Mouse (Mus musculus) lung, embryonic 15.5 days (tissue): ENCODE results near the gene 3110082J24Rik. TPM values are rescaled to one million over a fixed set of nuclear protein-coding genes. Genes with fewer than 3 reads are reported as not detected.

Source experiments
- ATAC-seq: fragments of 200-750 bp; cut with Nextera tagmentation; 2 replicates; pipeline ENCODE4 v1.8.0; 2017; ENCODE audit warnings: moderate number of reproducible peaks, borderline replicate concordance; ENCODE audit not compliant: low FRiP score, low TSS enrichment; ENCODE audit errors: extremely low read depth
- H3K27ac ChIP-seq: fragments of 300-500 bp; sonication (generic); 2 replicates; pipeline ENCODE4 v1.5.1; 2015; ENCODE audit warnings: moderate library complexity, mild to moderate bottlenecking, inconsistent platforms
- H3K27me3 ChIP-seq: fragments of 300-500 bp; sonication (generic); 2 replicates; pipeline ENCODE4 v1.6.1; 2015; ENCODE audit warnings: inconsistent platforms
- H3K36me3 ChIP-seq: fragments of 300-500 bp; sonication (generic); 2 replicates; pipeline ENCODE4 v1.6.1; 2015; ENCODE audit warnings: inconsistent platforms
- H3K4me1 ChIP-seq: fragments of 300-500 bp; sonication (generic); 2 replicates; pipeline ENCODE4 v1.6.1; 2015; ENCODE audit warnings: inconsistent platforms
- H3K4me2 ChIP-seq: fragments of 300-500 bp; sonication (generic); 2 replicates; pipeline ENCODE4 v1.6.1; 2015; ENCODE audit warnings: inconsistent platforms, mild to moderate bottlenecking, moderate library complexity
- H3K4me3 ChIP-seq: fragments of 300-500 bp; sonication (generic); 2 replicates; pipeline ENCODE4 v1.5.1; 2015; ENCODE audit warnings: mild to moderate bottlenecking, inconsistent platforms
- H3K9ac ChIP-seq: fragments of 300-500 bp; sonication (generic); 2 replicates; pipeline ENCODE4 v1.6.1; 2015; ENCODE audit warnings: inconsistent platforms
- H3K9me3 ChIP-seq: fragments of 300-500 bp; sonication (generic); 2 replicates; pipeline ENCODE4 v1.6.1; 2016; ENCODE audit warnings: inconsistent platforms
- WGBS: fragments of 180-500 bp; shearing (Covaris S2); methylation state at CpG from one replicate; pipeline ENCODE4 v1.1.7; 2015; 5-methylcytosine and 5-hydroxymethylcytosine counted together
- polyA plus RNA-seq: library from polyadenylated mRNA; unstranded; fragments of >200 nt; fragmentation: Nextera tagmentation; extraction: Ambion mirVana; gene quantifications from 2 replicates; pipeline ENCODE4 v1.2.1, GENCODE M21; 2015

Gene 3110082J24Rik
- polyA plus RNA-seq, 1 experiment from 2014 or later = not detected

GRCm38 (mm10) chr5:30104841-30105667 lies 832 bp downstream of the 3110082J24Rik start, which contains the start of gene Garem2:
Gene Garem2 (plus strand): TSS chr5:30105161.
- Histone ChIP-seq H3K27me3 (peaks cover 76% of the 10 kb centered on the region), H3K4me1 (peaks cover 12% of the 10 kb centered on the region), H3K4me2 (peak within 1 kb of the TSS; percentile 97), H3K9ac (peak within 1 kb of the TSS; percentile 34; the same call in 1 of the 2 replicates), H3K4me3 (peak within 1 kb of the TSS; percentile 49), H3K27ac (no peak within 1 kb of the TSS), H3K36me3 (no peaks in the 10 kb centered on the region), H3K9me3 (no peaks in the 10 kb centered on the region)
- WGBS = 2% methylated on average over 65 of the region's 65 CpGs
- peak; percentile 55; the same call in 1 of the 2 replicates for ATAC-seq

GRCm38 (mm10) chr5:30104339-30104738 lies 1.5 kb downstream of the 3110082J24Rik start:
- 2% methylated on average over 12 of the region's 12 CpGs for WGBS
- Histone ChIP-seq H3K27ac (no peak overlapping the region), H3K4me1 (peaks cover 12% of the 10 kb centered on the region), H3K36me3 (no peaks in the 10 kb centered on the region), H3K27me3 (peaks cover 69% of the 10 kb centered on the region), H3K9me3 (no peaks in the 10 kb centered on the region), H3K9ac (no peak overlapping the region), H3K4me2 (peak overlapping the region; percentile 97), H3K4me3 (peak overlapping the region; percentile 49; the same call in 1 of the 2 replicates)
- ATAC-seq = no peak

GRCm38 (mm10) chr5:30103340-30103739 lies 2.5 kb downstream of the 3110082J24Rik start:
- no peak overlapping the region for H3K4me2 ChIP-seq
- peaks cover 60% of the 10 kb centered on the region for H3K27me3 ChIP-seq

GRCm38 (mm10) chr5:30098260-30098659 lies 7.6 kb downstream of the 3110082J24Rik start:
- 93% methylated on average over 1 of the region's 1 CpGs for WGBS
- H3K27ac ChIP-seq = no peak overlapping the region
- H3K9me3 ChIP-seq = no peaks in the 10 kb centered on the region
- no peaks in the 10 kb centered on the region for H3K36me3 ChIP-seq
- H3K4me2 ChIP-seq = no peak overlapping the region
- no peak overlapping the region for H3K9ac ChIP-seq
- ATAC-seq = no peak
- H3K27me3 ChIP-seq = peaks cover 10% of the 10 kb centered on the region
- H3K4me1 ChIP-seq = no peaks in the 10 kb centered on the region
- H3K4me3 ChIP-seq = no peak overlapping the region

More at GRCm38 (mm10) chr5:30103340-30103739, 2.5 kb downstream of the 3110082J24Rik start:
- H3K4me3 ChIP-seq = no peak overlapping the region
- no peaks in the 10 kb centered on the region for H3K36me3 ChIP-seq
- H3K27ac ChIP-seq = no peak overlapping the region
- WGBS = 79% methylated on average over 3 of the region's 3 CpGs
- H3K9ac ChIP-seq = no peak overlapping the region
- H3K9me3 ChIP-seq = no peaks in the 10 kb centered on the region
- peaks cover 12% of the 10 kb centered on the region for H3K4me1 ChIP-seq
- ATAC-seq = no peak

GRCm38 (mm10) chr5:30095731-30096130 lies 10.2 kb downstream of the 3110082J24Rik start:
- no peak overlapping the region for H3K4me2 ChIP-seq
- no peaks in the 10 kb centered on the region for H3K36me3 ChIP-seq
- no peaks in the 10 kb centered on the region for H3K9me3 ChIP-seq
- WGBS = 63% methylated on average over 6 of the region's 6 CpGs
- no peak overlapping the region for H3K27ac ChIP-seq
- no peaks in the 10 kb centered on the region for H3K4me1 ChIP-seq
- no peak for ATAC-seq
- no peaks in the 10 kb centered on the region for H3K27me3 ChIP-seq
- no peak overlapping the region for H3K9ac ChIP-seq
- H3K4me3 ChIP-seq = no peak overlapping the region

GRCm38 (mm10) chr5:30094399-30094798 lies 11.5 kb downstream of the 3110082J24Rik start:
- no peaks in the 10 kb centered on the region for H3K27me3 ChIP-seq
- ATAC-seq = no peak
- no peaks in the 10 kb centered on the region for H3K36me3 ChIP-seq
- no peaks in the 10 kb centered on the region for H3K9me3 ChIP-seq
- no peak overlapping the region for H3K4me3 ChIP-seq
- H3K4me2 ChIP-seq = no peak overlapping the region
- WGBS = 41% methylated on average over 2 of the region's 2 CpGs
- H3K4me1 ChIP-seq = no peaks in the 10 kb centered on the region
- no peak overlapping the region for H3K9ac ChIP-seq
- no peak overlapping the region for H3K27ac ChIP-seq

- H3K9me3 ChIP-seq = no peaks in the 10 kb centered on the region
- no peak overlapping the region for H3K9ac ChIP-seq
- H3K4me1 ChIP-seq = no peaks in the 10 kb centered on the region
- WGBS = 51% methylated on average over 13 of the region's 13 CpGs
- no peak overlapping the region for H3K4me3 ChIP-seq
- no peaks in the 10 kb centered on the region for H3K36me3 ChIP-seq
- no peaks in the 10 kb centered on the region for H3K27me3 ChIP-seq
- H3K4me2 ChIP-seq = no peak overlapping the region
- no peak for ATAC-seq
- no peak overlapping the region for H3K27ac ChIP-seq
Measured at GRCm38 (mm10) chr5:30092701-30093100, 13.2 kb downstream of the 3110082J24Rik start.

GRCm38 (mm10) chr5:30072825-30073821 lies 32.8 kb downstream of the 3110082J24Rik start, which contains the start of gene Tyms:
Gene Tyms (minus strand): TSS chr5:30073617.
- Histone ChIP-seq H3K4me1 (peaks cover 14% of the 10 kb centered on the region), H3K27ac (peak within 1 kb of the TSS; percentile 93), H3K9ac (peak within 1 kb of the TSS; percentile 79), H3K4me3 (peak within 1 kb of the TSS; percentile 81), H3K36me3 (peaks cover 28% of the 10 kb centered on the region), H3K4me2 (peak within 1 kb of the TSS; percentile 75), H3K27me3 (no peaks in the 10 kb centered on the region), H3K9me3 (no peaks in the 10 kb centered on the region)
- WGBS = 2% methylated on average over 45 of the region's 45 CpGs
- peak; percentile 90 for ATAC-seq

GRCm38 (mm10) chr5:30072377-30072776 lies 33.5 kb downstream of the 3110082J24Rik start:
- WGBS = 19% methylated on average over 3 of the region's 3 CpGs
- no peaks in the 10 kb centered on the region for H3K9me3 ChIP-seq
- H3K36me3 ChIP-seq = peaks cover 35% of the 10 kb centered on the region
- ATAC-seq = peak; percentile 28; the same call in 1 of the 2 replicates
- H3K4me2 ChIP-seq = peak overlapping the region; percentile 75
- H3K9ac ChIP-seq = peak overlapping the region; percentile 79
- H3K27me3 ChIP-seq = no peaks in the 10 kb centered on the region
- H3K27ac ChIP-seq = 0 out of 2 replicates have a peak overlapping the region, but pooled peaks have one; percentile 93
- peaks cover 14% of the 10 kb centered on the region for H3K4me1 ChIP-seq
- peak overlapping the region; percentile 81 for H3K4me3 ChIP-seq

GRCm38 (mm10) chr5:30071677-30072076 lies 34.2 kb downstream of the 3110082J24Rik start:
- WGBS = 65% methylated on average over 6 of the region's 6 CpGs
- Histone ChIP-seq H3K4me3 (peak overlapping the region; percentile 81), H3K27me3 (no peaks in the 10 kb centered on the region), H3K4me2 (peak overlapping the region; percentile 75), H3K9ac (0 out of 2 replicates have a peak overlapping the region, but pooled peaks have one; percentile 79), H3K9me3 (no peaks in the 10 kb centered on the region), H3K27ac (no peak overlapping the region), H3K4me1 (peaks cover 14% of the 10 kb centered on the region), H3K36me3 (peaks cover 39% of the 10 kb centered on the region)
- no peak for ATAC-seq

GRCm38 (mm10) chr5:30067726-30068125 lies 38.2 kb downstream of the 3110082J24Rik start:
- H3K27ac ChIP-seq = no peak overlapping the region
- H3K9ac ChIP-seq = no peak overlapping the region
- no peaks in the 10 kb centered on the region for H3K27me3 ChIP-seq
- no peak for ATAC-seq
- peaks cover 14% of the 10 kb centered on the region for H3K4me1 ChIP-seq
- H3K36me3 ChIP-seq = peaks cover 62% of the 10 kb centered on the region
- no peak overlapping the region for H3K4me3 ChIP-seq
- no peak overlapping the region for H3K4me2 ChIP-seq
- WGBS = 65% methylated on average over 6 of the region's 6 CpGs
- no peaks in the 10 kb centered on the region for H3K9me3 ChIP-seq
